Mouse (Mus musculus) kidney, adult 11 months (tissue): ENCODE results near the gene Phlda2.

ENCODE experiments used
- DNase-seq: peaks from one replicate; pipeline ENCODE4 v3.0.0; 2022

The Phlda2 gene

DNA sequence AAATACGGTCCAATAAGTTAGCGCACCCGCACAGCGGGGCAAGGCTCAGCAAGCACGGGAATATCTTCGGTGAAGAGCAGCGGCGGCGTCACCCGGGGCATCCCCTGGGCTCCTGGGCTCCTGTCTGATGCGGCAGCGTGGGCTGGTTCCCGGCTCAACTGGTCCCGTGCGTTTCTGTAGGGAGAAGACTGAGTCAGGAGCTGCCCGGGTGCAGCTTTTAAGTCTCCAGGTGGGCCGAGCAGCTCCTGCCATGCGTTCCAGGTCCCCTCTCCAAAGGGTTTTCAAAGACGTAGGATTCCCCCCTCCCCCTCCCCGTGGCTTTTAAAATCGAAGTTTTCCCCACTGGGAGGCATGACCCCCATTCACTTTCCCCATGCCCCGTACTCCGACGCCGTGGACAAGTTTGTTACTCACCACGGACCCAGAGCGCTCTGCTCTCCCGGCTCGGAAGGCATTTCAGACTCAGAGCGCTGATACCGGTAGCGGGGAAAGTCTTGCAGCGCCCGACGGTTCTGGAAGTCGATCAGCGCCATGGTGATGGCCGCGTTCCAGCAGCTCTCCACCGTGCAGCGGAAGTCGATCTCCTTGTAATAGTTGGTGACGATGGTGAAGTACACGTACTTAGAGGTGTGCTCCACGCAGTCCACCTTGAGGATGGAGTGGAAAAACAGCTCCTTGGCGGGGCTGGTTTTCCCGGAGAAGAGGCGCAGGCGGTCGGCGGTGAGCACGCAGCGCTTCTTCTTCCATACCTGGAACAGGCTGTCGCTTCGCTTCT, 1.1 kb downstream of the Phlda2 start:
- DNase-seq: no peak

DNA sequence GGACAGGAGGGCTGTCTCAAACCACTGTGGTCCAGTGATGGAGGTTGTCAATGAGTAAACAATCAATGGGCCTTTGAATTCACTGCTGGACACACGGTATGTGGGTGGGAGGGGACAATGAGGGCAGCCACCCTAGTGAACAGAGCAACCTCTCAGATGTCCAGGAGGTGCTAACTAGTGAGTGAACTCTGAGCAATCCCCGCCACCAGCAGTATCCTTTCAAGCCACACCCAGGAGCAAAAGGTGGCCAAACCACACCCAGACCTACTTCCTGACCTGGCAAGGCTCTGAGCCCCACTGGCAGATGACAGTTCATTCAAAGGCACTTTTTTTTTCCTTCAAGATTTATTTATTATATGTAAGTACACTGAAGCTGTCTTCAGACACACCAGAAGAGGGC, 2.0 kb downstream of the Phlda2 start:
- peak; percentile 89 for DNase-seq

DNA sequence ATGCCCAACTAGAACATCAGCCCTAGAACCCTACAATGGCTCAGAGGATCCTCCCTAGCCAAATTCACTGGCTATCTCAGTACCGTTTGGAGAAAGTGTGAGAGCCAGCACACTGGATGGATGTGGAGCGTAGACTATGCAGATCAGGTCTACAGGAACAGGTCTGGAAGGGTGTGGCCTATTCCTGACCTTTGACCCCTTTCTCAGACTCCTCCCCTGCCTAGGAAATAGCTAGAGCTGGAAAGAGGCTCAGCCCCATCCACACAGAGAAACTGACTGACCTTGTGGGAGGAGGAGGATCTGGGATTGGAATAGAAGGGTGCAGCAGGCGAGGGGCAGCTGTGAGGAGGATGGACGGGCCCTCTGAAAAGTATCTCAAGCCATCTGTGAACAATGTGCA, 4.4 kb downstream of the Phlda2 start:
- DNase-seq: peak; percentile 69

DNA sequence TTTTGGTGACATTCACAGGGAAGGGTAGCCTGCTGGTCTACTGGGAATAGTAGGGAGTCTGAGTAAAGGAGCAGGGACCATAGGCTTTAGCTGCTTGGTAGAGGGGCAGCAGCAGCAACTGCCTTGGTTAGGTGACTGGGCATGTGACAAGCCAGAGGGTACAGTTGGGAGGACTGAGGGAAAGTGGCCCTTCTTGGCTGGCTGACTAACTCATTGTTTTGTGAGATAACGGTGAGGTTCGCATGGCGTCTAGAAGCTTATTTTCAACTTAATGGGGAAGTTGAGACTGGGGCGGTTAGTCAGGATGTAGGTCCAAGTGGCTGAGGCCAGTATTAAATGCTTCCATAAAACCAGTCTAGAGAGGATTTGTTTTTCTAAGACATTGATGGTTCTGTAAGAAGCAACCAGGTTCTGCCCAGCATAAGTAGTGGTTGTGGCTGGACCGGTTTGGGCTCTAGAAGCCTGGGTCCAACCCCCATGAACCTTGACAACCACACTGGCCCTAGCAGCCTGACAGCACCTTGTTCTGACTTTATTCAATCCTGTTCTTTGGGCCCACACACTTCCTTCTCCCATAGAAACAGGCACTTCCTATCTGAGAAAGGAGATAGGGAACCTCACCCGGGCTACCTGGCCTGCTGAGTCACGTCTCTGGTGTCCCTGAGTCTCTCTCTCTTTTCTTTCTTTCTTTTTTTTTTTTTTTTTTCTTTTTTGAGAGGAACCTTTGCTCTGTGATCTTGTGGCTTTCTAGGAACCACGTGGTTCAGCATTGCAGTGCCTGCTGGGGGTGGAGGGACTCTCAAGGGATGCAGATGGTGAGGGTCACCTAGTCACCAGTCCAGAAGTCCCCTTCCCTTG, 7.6 kb downstream of the Phlda2 start:
- DNase-seq: no peak

DNA sequence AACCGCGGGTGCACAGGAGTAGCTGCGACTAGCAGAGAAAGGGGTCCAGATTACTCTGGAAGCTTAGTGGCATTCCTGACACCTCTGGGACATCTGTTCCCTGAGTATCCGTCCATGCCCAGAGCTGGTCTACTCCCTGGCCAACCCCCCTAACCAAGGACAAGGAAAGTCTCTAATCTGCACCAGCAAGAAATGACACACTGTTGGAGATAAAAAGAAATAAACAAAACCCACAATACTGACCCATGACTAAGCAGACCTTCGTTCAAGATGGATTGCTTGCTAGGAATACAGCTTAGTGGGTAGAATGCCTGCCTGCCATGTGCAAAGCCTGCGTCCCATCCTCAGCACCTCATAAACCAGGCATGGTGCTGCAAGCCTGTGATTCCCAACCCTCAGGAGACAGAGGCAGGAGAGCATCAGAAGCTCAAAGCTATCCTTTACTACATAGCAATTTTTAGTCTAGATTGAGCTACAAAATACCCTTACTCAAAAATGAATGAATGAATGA, 9.3 kb downstream of the Phlda2 start:
- DNase-seq: no peak

DNA sequence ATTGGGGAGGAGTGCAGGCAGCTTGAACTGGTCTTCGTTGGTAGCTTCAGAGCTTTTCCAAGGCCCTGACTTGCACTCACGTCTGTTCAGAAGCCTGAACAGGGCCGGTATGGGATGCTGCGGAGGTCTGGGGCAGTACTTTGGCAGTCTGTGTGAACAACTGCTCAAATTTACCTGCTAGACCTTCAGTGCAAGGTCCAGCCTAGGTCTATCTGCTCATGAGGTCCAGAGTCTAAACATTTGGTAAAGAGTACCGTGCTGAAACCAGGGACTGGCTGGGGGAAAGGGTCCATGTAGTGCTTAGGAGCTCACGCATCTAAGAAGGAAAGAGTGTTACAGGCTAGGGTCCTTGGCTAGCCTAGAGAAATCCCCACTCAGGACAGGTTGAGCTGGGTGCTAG, 13.2 kb downstream of the Phlda2 start:
- DNase-seq: no peak

DNA sequence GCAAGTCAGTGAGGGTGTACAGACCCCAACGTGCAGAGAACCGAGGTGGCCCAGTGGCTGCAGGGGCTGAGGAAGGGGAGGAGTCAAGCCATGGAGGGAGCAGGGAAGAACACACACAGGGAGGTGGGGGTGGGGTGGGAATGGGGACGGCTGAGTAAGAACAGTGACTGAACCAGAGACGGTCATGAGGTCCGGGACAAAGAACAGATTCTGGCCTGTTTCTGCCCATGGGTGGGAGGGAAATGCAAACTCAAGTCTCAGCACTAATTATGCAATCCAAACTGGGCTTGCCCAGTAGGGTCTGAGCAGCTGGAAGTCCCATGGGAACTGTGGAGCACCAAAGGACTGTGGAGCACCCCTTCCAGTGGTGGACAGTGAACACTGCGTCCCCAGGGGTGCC, 20.4 kb downstream of the Phlda2 start:
- peak; percentile 57 for DNase-seq

DNA sequence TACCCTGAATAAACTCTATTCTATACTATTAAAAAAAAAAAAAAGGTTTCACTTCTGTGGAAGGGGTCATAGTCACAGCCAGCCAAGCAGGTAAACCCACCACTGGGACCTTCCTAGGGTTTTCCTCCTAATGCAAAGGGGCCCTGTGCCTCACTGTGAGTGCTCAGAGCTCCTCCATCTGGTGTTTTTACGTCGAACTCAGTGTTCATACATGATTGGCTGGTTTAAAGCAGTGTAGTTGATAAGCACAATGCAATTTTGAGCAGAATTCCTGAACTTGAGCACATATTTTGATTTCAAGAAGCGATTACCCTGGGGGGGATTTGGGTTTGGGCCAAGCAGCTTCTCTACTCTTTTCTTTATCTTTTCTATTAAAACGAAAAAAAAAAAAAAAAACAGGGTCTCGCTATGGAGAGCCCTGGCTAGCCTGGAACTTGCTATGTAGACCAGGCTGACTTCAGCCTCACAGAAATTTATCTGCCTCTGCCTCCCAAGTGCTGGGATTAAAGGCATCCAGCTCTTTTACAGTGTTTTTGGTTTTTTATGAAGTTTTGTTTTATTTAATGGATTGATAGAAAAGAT, 21.1 kb downstream of the Phlda2 start:
- no peak for DNase-seq

DNA sequence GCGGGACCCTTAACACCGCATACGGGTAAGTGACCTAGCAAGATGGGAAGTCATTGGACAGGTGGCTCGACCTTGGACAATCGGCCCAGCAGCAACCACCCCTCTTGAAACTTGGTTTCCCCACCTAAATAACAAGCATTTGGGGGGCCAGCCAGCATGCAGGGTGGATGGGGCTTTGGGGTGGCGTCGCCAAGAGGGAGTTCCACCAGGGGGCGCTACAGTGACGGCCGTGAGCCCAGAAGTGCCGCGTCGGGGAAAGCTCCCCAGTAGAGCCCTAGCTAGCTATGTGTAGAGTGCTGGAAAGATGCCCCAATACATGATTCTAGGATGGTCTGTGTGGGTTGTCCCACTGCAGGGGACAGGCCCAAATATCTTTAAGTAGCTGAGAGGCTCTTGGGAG, 22.5 kb downstream of the Phlda2 start:
- no peak for DNase-seq

DNA sequence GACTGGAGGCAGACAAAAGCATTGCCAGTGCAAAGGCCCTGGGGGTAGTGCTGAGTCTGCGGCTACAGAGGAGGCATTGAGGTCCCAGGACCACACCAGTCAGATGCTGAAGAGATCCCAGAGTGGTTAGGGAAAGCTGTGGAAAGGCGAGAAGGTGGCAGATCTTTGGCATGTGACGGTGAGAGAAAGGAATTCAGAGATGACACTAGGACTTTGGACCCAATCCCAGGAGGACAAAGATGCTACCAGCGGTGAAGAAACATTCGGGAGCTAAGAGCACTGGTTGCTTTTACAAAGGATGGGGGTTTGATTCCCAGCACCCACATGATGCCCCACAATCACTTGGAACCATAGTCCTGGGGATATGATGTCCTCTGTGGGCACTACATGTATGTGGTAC, 25.1 kb downstream of the Phlda2 start:
- DNase-seq: no peak

DNA sequence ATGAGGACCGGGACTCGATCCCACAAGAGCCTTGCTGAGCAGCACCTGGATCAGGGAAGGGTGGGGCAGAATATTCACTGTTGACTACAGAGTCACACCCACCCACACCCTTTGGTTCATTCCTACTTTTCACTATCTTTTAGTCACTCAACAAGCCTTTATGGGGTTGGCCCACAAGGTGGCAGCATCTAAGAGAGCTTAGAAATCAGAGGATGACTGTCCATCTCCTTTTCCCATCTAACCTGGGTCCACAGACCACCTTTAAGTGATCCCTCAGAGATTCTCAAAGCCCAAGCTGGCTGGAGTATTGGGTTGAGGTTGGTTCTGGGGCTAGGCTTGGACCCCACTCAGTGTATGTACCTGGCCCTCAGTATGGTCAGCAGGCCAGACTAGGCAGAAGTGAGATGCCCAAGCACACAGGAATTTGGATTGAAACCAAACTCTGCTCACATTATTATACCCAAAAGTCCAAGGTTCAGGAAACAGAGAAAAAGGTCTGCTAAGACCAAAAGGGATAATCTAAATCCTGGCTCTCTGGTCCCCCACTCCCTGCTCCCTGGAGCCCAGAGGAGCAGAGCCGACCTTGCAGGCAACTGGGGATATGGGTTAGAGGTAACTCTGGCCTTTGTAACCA, 26.1 kb downstream of the Phlda2 start:
- no peak for DNase-seq

DNA sequence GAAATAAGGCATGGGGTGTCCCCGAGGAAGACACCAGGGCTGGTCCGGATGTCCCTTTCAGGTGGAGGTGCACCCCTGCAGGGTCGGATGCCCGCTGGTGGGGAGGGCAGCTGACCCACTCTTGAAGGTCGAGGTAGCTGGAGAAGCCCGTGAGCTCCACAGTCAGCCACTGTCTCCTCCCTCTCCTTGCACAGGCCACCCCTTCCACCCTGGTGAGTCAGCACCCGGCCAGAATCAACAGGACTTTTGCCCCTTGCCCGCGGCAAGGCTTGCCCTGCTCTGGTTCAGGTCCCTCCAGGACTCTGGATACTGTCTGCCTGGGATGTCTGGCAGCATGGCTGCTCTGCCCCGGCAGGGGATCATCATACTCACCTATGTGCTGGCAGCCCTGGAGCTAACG, 27.1 kb downstream of the Phlda2 start:
- peak; percentile 90 for DNase-seq

DNA sequence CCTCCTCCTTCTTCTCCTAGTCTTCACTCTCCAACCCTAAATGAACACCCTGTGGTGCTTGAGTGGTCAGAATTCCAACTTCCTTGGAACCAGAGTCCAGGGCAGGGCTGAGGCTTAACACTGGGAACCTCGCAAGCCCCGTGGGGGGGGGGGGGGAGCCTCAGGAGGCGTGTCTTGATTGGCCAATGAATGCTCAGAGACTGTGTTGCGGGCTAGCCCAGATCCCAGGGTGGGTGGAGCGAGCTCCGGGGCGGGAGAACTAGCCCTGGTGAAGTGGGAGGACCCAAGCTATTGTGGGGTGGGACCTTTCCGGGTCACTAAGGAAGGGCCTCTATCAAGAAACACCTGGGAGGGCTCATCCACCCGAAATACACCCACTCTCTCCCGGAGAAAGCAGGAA, 28.1 kb downstream of the Phlda2 start:
- peak; percentile 72 for DNase-seq

DNA sequence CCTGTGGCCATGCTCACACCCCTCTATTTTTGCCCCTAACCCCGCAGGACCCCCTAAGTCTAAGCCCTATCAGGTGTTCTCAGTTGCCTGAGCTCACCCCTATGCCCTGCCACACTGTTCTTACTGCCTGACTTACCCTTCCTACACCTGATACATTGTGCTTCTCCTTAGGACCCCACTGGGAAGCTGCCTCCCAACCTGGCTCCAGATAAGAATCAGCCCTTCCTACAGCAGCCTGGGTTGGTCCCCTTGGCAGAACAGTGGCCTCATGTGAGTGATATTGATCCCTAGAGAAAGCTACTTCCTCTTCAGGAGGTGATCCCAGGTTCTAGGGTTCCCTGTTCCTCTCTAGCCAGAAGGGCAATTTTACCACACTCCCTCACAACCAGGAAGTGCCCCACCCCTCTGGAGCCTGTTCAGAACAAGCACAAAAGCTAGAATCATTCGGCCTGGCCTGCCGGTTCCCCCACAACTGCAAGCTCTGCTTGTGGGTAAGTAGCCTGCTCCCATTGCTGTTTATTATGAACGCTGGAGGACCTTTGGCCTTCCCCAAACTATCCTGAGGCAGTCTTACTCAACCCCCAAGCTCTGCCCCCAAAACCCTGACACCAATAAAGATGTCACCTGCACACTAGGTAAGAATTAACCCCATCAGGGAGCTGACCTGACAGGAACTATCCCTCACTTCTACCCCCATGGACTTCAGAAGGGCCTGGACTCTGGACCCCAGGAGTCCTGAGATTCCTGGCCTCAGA, 29.4 kb downstream of the Phlda2 start, which contains the start of gene Slc22a18:
Gene Slc22a18 (plus strand): TSS at position 390 of the 755 bp plus-strand sequence.
- peak; percentile 86 for DNase-seq

DNA sequence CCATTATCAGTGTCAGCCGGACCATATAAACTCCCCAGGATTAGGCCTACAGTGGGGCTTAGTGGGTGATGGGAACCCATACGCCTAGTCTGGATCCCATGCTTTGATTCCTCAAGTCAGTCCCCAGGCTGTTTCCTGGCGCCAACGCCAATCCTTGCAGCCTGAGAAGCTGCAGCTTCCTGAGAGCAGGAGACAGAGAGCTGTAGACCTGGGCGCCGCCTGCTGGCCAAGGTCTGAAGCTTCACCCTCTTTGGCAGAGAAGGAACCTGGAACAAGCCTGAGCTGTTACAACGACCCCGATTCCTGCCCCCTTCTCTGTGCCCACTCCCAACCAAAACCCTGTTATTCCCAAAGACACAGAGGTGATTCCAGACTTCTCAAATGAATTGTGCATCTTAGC, 33.0 kb downstream of the Phlda2 start:
- DNase-seq: peak; percentile 63

DNA sequence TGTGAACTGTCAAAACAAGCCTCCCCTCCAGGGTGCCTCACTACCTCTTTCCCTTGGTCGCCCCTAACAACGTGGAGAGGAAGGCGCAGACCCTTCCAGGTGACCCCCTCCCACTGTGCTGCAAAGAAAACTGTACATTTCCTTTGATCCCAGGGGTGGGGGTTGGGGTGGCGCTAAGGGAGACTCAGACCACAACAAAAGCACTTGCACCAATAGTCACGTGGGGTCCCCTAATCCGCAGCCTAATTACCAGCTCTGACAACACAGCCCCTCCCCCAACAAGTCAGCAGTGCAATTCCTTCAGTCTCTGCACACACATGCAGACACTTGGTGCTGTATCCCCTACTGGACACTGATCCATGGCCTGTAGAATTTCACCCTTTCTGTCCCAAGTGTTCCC, 35.2 kb downstream of the Phlda2 start:
- no peak for DNase-seq

DNA sequence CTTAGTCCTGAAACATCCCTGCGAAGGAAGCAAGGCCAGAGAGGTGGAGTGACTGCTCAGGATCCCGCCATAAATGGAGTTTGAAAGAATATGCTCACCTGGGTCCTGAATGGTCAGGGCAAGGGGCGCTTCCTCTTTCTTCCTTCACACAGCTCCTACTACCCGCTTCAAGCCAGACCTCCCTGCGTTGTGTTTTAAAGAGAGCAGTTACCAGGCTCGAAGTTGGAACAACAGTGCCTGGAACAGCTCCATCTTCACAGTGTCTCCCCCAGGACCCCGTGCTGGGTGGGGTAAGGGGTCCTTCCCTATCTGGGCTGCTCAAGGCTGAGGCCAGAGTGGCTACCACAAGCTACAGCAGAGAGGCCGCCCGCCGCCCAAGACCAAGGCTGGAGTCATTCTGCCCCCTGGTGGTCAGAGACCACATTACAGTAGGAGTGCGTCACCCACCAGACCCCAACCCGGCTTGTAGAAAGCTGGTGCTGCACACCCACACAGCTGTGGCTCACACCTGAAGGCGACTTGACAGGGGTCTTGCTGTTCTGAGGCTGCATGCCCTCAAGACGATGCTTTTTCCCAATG, 36.8 kb downstream of the Phlda2 start:
- DNase-seq: peak; percentile 55

DNA sequence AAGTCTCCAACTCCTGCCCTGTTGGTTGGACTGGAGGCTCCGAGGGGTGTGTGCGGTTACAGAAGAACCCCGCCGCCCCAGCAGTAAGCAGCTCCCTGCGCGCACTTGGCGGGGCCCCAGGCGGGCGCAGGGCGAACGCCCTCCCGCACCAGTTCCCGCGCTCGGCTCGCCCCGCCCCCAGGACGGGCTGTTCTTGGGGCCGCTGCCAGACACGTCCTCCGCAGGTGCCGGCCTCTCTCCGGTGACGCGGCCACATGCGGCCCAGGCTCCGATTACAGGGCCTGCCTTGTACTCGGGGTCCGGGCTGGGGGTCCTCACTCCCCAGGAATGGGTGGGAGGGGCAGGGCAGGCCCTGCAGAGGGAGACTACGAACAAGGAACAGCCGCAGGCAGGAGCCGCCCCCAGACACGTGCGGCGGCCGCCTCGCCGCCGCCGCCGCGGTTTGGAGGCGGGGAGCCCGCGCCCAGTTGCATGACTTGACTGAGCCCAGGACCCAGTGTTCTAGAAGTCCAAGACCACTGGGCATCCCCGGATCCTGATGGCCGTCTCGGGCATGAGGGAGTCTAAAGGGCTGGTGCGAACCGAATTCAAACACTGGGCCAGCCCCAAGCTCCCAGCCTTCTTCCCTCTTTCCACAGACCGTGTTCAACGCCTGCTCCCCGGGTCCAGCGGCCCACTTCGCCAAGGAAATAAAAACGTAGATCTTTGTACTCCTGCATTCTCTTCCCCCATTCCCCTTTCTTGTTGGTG, 38.0 kb downstream of the Phlda2 start:
- no peak for DNase-seq

DNA sequence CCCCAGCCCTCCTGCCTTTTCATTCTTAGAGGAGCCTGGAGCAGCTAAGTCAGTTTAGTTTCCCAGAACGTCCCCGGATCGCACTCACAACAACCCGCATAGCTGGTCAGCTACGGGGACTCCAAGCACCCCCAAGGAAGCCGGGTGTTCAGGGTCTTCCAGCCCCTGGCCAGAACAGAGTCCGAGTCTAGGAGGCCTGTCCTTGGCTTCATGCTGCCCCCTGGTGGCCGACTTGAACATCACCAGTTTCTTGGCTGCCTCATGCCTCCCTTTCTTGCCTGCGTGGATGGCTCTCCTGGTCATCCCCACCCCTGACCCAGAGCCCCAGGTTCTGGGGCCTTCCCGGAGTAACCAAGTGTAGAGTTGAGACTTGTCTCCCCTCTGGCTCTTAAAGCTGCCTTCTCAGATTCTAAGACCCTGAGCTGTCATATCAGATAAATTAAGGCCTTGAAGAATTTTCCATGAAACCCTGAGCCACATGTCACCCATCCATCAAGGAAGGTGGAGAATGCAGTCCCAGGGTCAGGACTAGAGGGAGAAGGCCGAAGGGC, 39.0 kb downstream of the Phlda2 start:
- no peak for DNase-seq

DNA sequence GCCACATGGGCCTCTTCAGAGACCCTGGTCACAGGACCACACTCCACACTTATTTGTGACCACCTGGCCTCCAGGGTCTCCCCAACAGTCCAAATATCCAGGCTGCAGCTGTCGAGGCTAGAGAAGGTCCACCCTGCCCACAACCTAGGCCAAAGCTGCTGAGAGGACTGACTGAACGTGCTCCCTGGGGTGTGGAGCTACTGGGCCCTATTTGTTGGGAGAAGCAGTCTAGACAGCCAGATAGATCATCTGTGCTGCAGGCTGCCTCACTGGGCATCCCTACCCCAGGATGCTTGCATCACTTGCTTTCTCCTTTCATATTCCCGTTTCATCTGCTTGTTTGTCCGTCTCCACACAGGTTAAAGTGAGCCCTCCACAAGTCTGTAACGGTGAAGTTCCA, 40.4 kb downstream of the Phlda2 start:
- DNase-seq: no peak

DNA sequence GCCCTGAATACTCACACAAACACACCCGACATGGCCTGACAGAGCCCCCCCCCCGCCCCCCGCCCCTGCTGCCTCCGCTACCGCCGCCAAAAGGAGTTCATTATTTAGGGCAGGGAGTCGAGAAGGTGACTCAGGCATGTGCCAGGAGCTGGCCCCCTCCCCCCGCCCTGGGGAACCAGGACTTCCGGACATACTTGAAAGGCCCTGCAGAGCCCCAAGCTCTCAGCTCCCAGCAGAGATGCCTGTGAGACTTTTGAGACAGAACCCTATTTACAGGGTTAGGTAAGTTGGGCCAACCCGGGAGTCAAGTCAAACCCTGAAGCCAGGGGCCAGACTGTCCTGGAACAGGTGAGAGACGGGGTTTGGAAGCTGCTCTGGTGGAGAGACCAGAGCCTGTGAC, 41.0 kb downstream of the Phlda2 start:
- DNase-seq: no peak
